Comparison of ENCODE assay signal across 8 mouse cellular contexts in the genomic region with DNA sequence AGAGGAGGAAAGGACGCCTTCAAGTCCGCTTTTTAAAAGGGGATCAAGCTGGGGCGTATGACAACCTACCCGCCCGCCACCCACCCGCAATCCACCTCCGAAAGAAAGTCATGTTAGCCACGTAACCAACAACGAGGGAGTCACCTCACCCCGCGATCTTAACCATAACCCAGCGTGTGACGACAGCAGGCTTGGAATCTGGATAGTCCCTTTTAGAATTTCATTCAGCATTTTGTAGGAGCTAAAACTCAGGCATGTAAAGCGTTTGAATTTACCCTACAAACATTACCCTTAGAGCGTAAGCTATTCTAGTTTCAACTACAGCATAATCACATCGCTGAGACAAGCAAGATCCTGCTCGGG. TPM values are rescaled to one million over a fixed set of nuclear protein-coding genes. Genes with fewer than 3 reads are reported as not detected.
DNase-seq lines count a peak whose midpoint lies in the region; ATAC-seq and TF ChIP-seq lines count a peak whose summit lies in the region.

No protein-coding gene starts in this region.

- H3K36me3 ChIP-seq in heart, embryonic 14.5 days (ENCODE audit: control insufficient read depth, insufficient read depth, low read length) = peaks cover 11% of the 10 kb centered on the region
- H3K36me3 ChIP-seq in G1E (replicated peaks) = peaks cover 27% of the 10 kb centered on the region
- H3K36me3 ChIP-seq in macrophage (ENCODE audit: inconsistent target) = no peaks in the 10 kb centered on the region

- H3K9ac ChIP-seq in heart, embryonic 14.5 days (ENCODE audit: low read length) = peak overlapping the region; percentile 93

- H3K27me3 ChIP-seq in heart, embryonic 14.5 days (ENCODE audit: control insufficient read depth, insufficient read depth, low read length) = no peaks in the 10 kb centered on the region
- H3K27me3 ChIP-seq in G1E (ENCODE audit: insufficient read depth, low read length) = no peaks in the 10 kb centered on the region

- H3K4me3 ChIP-seq in heart, embryonic 14.5 days (ENCODE audit: control insufficient read depth in 1 of 2, insufficient read depth in 1 of 2, low read depth in 1 of 2, low read length in 2 of 2) = peak overlapping the region; percentile 62 to 87
- H3K4me3 ChIP-seq in G1E (ENCODE audit: low read depth, low read length) (peak overlapping the region; percentile 96), macrophage (ENCODE audit: inconsistent target) (peak overlapping the region; percentile 79)

- H3K4me1 ChIP-seq in heart, embryonic 14.5 days (ENCODE audit: control insufficient read depth in 2 of 2, insufficient read depth in 2 of 2, low read length in 2 of 2) = peaks cover 0 to 16% of the 10 kb centered on the region in 2 experiments; a peak in 3 of 4 replicates
- H3K4me1 ChIP-seq in G1E (ENCODE audit: insufficient read depth, low read depth, low read length) = peaks cover 27% of the 10 kb centered on the region

- H3K79me2 ChIP-seq in macrophage (ENCODE audit: inconsistent target) = peaks cover 31% of the 10 kb centered on the region; the same call in 1 of the 2 replicates

- peak overlapping the region; percentile 90 for H3K4me2 ChIP-seq in heart, embryonic 14.5 days (ENCODE audit: low read length)

- intact Hi-C loops in heart, postnatal 14 days (cut with DNase I) = no loop called here

- peak overlapping the region; percentile 81 to 94 for H3K27ac ChIP-seq in heart, embryonic 14.5 days (replicated peaks in 1 of 2; ENCODE audit: control insufficient read depth in 1 of 2, insufficient read depth in 1 of 2, low read depth in 2 of 2, low read length in 2 of 2)
- H3K27ac ChIP-seq in macrophage = peak overlapping the region; percentile 57

- no peaks in the 10 kb centered on the region for H3K9me3 ChIP-seq in heart, embryonic 14.5 days (ENCODE audit: control insufficient read depth, low read length)
- no peaks in the 10 kb centered on the region for H3K9me3 ChIP-seq in G1E (replicated peaks)

- DNase-seq in heart, postnatal 14 days = no peak
- DNase-seq in G1E (ENCODE audit: low spot score) = peak; percentile 8
- DNase-seq in adrenal gland, postnatal 10 days = no peak
- DNase-seq in adrenal gland, postnatal 25 days = no peak
- no peak for DNase-seq in testis, postnatal 10 days (ENCODE audit: low spot score)

- WGBS in heart, embryonic 14.5 days = 1% methylated on average over 17 of the region's 17 CpGs
- WGBS in macrophage (ENCODE audit: missing documents) = under 1% methylated on average over 17 of the region's 17 CpGs

- ATAC-seq in heart, embryonic 14.5 days (ENCODE audit: insufficient number of reproducible peaks, insufficient read depth, low FRiP score, low read depth) = peak; percentile 29; the same call in 1 of the 2 replicates
- no peak for ATAC-seq in G1E (ENCODE audit: extremely low read depth, insufficient number of reproducible peaks, low FRiP score, poor library complexity, severe bottlenecking)
- ATAC-seq in hematopoietic stem cell, adult 5-6 weeks (replicated peaks in 1 of 2; ENCODE audit: insufficient read depth in 1 of 2, low FRiP score in 2 of 2, low TSS enrichment in 1 of 2, low read depth in 1 of 2, poor library complexity in 2 of 2, severe bottlenecking in 2 of 2) = peak; percentile 33 to 40; a peak in 2 of 4 replicates

- no peak for TF ChIP-seq CTCF in G1E (IDR thresholded peaks at IDR 0.05; ENCODE audit: low read depth, low read length)

RNA-seq across cellular contexts. Expression of gene Snx14, which starts 0.5 kb away (rescaled TPM):
- polyA plus RNA-seq in heart, embryonic 14.5 days (2014; fragmentation: Nextera tagmentation; extraction: Ambion mirVana) = 30.4 and 30.6 TPM in 2 replicates
- 10 to 100 TPM; 27.1 to 29.1 TPM for total RNA-seq in heart, postnatal 14 days (2021)
- total RNA-seq in G1E (2014; fragmentation: Nextera tagmentation) (47.4 and 57.4 TPM in 2 replicates), G1E (2017) (37.8 and 51.0 TPM in 2 replicates)
- polyA plus RNA-seq in G1E (2012) (8.3 and 8.5 TPM in 2 replicates), macrophage (2018) (24.9 to 35.5 TPM (median 30.3 TPM) in 3 replicates)
- 27.0 and 35.6 TPM in 2 replicates for total RNA-seq in hematopoietic stem cell, adult 5-6 weeks (2017)
- 10 to 100 TPM; 21.8 to 99.0 (median 67.5) TPM for total RNA-seq in macrophage (2018; cell fraction: chromatin; rRNA removed)
- 10 to 100 TPM; 13.2 to 34.7 (median 21.1) TPM for total RNA-seq in macrophage (2018; cell fraction: cytosol; rRNA removed)
- total RNA-seq in macrophage (2018; cell fraction: nucleus; rRNA removed) = 10 to 100 TPM; 19.3 to 63.9 (median 33.7) TPM
- 10 to 100 TPM; 41.8 to 54.5 TPM for total RNA-seq in adrenal gland, postnatal 10 days (2021)
- 50.8 and 66.7 TPM in 2 replicates for total RNA-seq in adrenal gland, postnatal 25 days (2021)

RNA-seq across cellular contexts. Expression of gene Gm20537, which starts 17.2 kb away (rescaled TPM):
- polyA plus RNA-seq in heart, embryonic 14.5 days (2014; fragmentation: Nextera tagmentation; extraction: Ambion mirVana) = 0.94 TPM in 1 of 2 replicates, not detected in the other
- total RNA-seq in heart, postnatal 14 days (2021) = 1 to 10 TPM; 1.2 to 2.0 TPM
- total RNA-seq in G1E (2014; fragmentation: Nextera tagmentation) (1.5 TPM in 1 of 2 replicates, not detected in the other), G1E (2017) (0.41 and 0.87 TPM in 2 replicates)
- polyA plus RNA-seq in G1E (2012) (14.1 and 22.0 TPM in 2 replicates), macrophage (2018) (not detected in 3 replicates)
- total RNA-seq in hematopoietic stem cell, adult 5-6 weeks (2017) = not detected in 2 replicates
- total RNA-seq in macrophage (2018; cell fraction: chromatin; rRNA removed) = 10 to 100 TPM in 8 of 26 experiments, 1 to 10 TPM in 17, not detected in 1; 2.1 to 16.7 (median 6.4) TPM
- total RNA-seq in macrophage (2018; cell fraction: cytosol; rRNA removed) = 1 to 10 TPM in 1 of 26 experiments, under 1 TPM in 4, not detected in 21; 0.31 to 1.1 (median 0.38) TPM
- total RNA-seq in macrophage (2018; cell fraction: nucleus; rRNA removed) = 10 to 100 TPM in 1 of 26 experiments, 1 to 10 TPM in 22, not detected in 3; 1.1 to 10.7 (median 3.6) TPM
- total RNA-seq in adrenal gland, postnatal 10 days (2021) = 1 to 10 TPM in 1 of 2 experiments, not detected in 1; 1.0 TPM
- 0.76 TPM in 1 of 2 replicates, not detected in the other for total RNA-seq in adrenal gland, postnatal 25 days (2021)

RNA-seq across cellular contexts. Expression of gene Syncrip, which starts 43.2 kb away (rescaled TPM):
- 50.8 and 60.3 TPM in 2 replicates for polyA plus RNA-seq in heart, embryonic 14.5 days (2014; fragmentation: Nextera tagmentation; extraction: Ambion mirVana)
- total RNA-seq in heart, postnatal 14 days (2021) = 10 to 100 TPM; 61.2 to 62.1 TPM
- total RNA-seq in G1E (2014; fragmentation: Nextera tagmentation) (251 and 283 TPM in 2 replicates), G1E (2017) (152 and 197 TPM in 2 replicates)
- polyA plus RNA-seq in G1E (2012) (148 and 152 TPM in 2 replicates), macrophage (2018) (51.6 to 196 TPM (median 122 TPM) in 3 replicates)
- 232 and 322 TPM in 2 replicates for total RNA-seq in hematopoietic stem cell, adult 5-6 weeks (2017)
- total RNA-seq in macrophage (2018; cell fraction: chromatin; rRNA removed) = 100 to 1,000 TPM; 158 to 311 (median 218) TPM
- total RNA-seq in macrophage (2018; cell fraction: cytosol; rRNA removed) = 10 to 100 TPM; 44.5 to 87.7 (median 64.7) TPM
- total RNA-seq in macrophage (2018; cell fraction: nucleus; rRNA removed) = 100 to 1,000 TPM in 25 of 26 experiments, 10 to 100 TPM in 1; 93.2 to 233 (median 144) TPM
- 10 to 100 TPM; 92.6 to 93.0 TPM for total RNA-seq in adrenal gland, postnatal 10 days (2021)
- total RNA-seq in adrenal gland, postnatal 25 days (2021) = 88.2 and 96.1 TPM in 2 replicates
